Mouse (Mus musculus) skeletal muscle tissue, adult 2 months (tissue): Measurements from ENCODE around the gene Dna2.

Source experiments
- DNase-seq: peaks from one replicate; pipeline ENCODE4 v3.0.0-alpha.2; 2012; ENCODE audit warnings: low read depth, low spot score

The Dna2 gene

GRCm38 (mm10) chr10:62980039-62980954, 33.5 kb downstream of the Dna2 start, which contains the start of gene Rufy2:
TSS of gene Rufy2 (plus strand) at chr10:62980223.
- DNase-seq: peak; percentile 70

GRCm38 (mm10) chr10:62984072-62984471, 37.2 kb downstream of the Dna2 start:
- no peak for DNase-seq

GRCm38 (mm10) chr10:62984495-62984894, 37.7 kb downstream of the Dna2 start:
- DNase-seq: no peak

- no peak for DNase-seq
Measured at GRCm38 (mm10) chr10:62987341-62987740, 40.5 kb downstream of the Dna2 start.

- no peak for DNase-seq
Measured at GRCm38 (mm10) chr10:62990636-62991035, 43.8 kb downstream of the Dna2 start.

- DNase-seq: no peak
Measured at GRCm38 (mm10) chr10:62993991-62994390, 47.2 kb downstream of the Dna2 start.

GRCm38 (mm10) chr10:63000584-63000983, 53.8 kb downstream of the Dna2 start:
- no peak for DNase-seq

- DNase-seq: no peak
Measured at GRCm38 (mm10) chr10:63003252-63003651, 56.4 kb downstream of the Dna2 start.

GRCm38 (mm10) chr10:63004556-63004955, 57.7 kb downstream of the Dna2 start:
- no peak for DNase-seq

- DNase-seq: no peak
Measured at GRCm38 (mm10) chr10:63008193-63008592, 61.4 kb downstream of the Dna2 start.

- DNase-seq: no peak
Measured at GRCm38 (mm10) chr10:63010268-63010667, 63.4 kb downstream of the Dna2 start.

GRCm38 (mm10) chr10:63011556-63011955, 64.7 kb downstream of the Dna2 start:
- DNase-seq: no peak

- no peak for DNase-seq
Measured at GRCm38 (mm10) chr10:63013476-63013875, 66.7 kb downstream of the Dna2 start.

- DNase-seq: no peak
Measured at GRCm38 (mm10) chr10:63014168-63014567, 67.3 kb downstream of the Dna2 start.

GRCm38 (mm10) chr10:63019304-63019703, 72.5 kb downstream of the Dna2 start:
- no peak for DNase-seq

GRCm38 (mm10) chr10:63021702-63022101, 74.9 kb downstream of the Dna2 start:
- no peak for DNase-seq

- no peak for DNase-seq
Measured at GRCm38 (mm10) chr10:63022541-63023120, 75.8 kb downstream of the Dna2 start.

GRCm38 (mm10) chr10:63023121-63023748, 76.4 kb downstream of the Dna2 start:
- peak; percentile 31 for DNase-seq
